Mouse (Mus musculus) ES-E14 (cell line): ENCODE results near the gene Atxn1.

Source experiments
- MAFK ChIP-seq: IDR thresholded peaks from 2 replicates; pipeline ENCODE4 v1.6.1; 2014; ENCODE audit warnings: mild to moderate bottlenecking, low read depth, low read length, inconsistent platforms; ENCODE audit not compliant: insufficient read depth
- ZC3H11A ChIP-seq: IDR thresholded peaks from 2 replicates; pipeline ENCODE4 v1.6.1; 2012; ENCODE audit warnings: low read depth, mild to moderate bottlenecking, inconsistent platforms, low read length, borderline replicate concordance
- ZNF384 ChIP-seq: IDR thresholded peaks from 2 replicates; pipeline ENCODE4 v1.6.1; 2012; ENCODE audit warnings: low read depth, low read length, inconsistent platforms

DNA sequence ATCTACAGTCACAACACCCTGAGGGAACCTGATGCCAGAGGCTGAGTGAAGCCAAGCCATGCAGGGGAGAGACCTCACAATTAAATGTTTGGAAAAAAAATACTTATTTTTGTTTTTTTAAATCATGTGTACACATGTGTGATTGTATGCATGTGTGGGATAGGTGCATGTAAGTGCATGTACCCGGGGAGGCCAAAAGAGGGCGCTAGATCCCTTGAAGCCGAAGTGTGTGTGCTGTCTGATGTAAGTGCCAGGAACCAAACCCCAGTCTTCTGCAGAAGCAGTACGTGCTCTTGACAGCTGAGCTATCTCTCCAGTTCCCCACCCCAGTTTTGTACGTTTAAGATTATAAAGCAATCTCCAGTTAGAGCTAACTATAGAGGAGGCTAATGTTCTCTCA, 186.1 kb downstream of the Atxn1 start:
- TF ChIP-seq ZC3H11A = no peak
- TF ChIP-seq ZNF384 = no peak
- no peak for TF ChIP-seq MAFK
